Mouse (Mus musculus) limb, embryonic 10.5 days (tissue): ENCODE data around the gene Cenpu. TPM values are rescaled to one million over a fixed set of nuclear protein-coding genes. Genes with fewer than 3 reads are reported as not detected.
"Not testable (repeated sequence)": the region's sequence is repeated elsewhere in the genome, so short reads cannot be mapped to it uniquely, and the experiment has no call there.

ENCODE experiments used
- DNase-seq: peaks from one replicate; pipeline ENCODE4 v3.0.0-alpha.2; 2017; ENCODE audit warnings: low spot score
- H3K27ac ChIP-seq: fragments of 300-500 bp; sonication (generic); 2 replicates; pipeline ENCODE4 v1.5.1; 2016; ENCODE audit warnings: mild to moderate bottlenecking
- H3K27me3 ChIP-seq: fragments of 300-500 bp; sonication (generic); 2 replicates; pipeline ENCODE4 v1.6.1; 2016; ENCODE audit warnings: low read depth, mild to moderate bottlenecking; ENCODE audit not compliant: poor library complexity, severe bottlenecking
- H3K36me3 ChIP-seq: fragments of 300-500 bp; sonication (generic); 2 replicates; pipeline ENCODE4 v1.6.1; 2016; ENCODE audit warnings: mild to moderate bottlenecking, moderate library complexity
- H3K4me1 ChIP-seq: fragments of 300-500 bp; sonication (generic); 2 replicates; pipeline ENCODE4 v1.6.1; 2016
- H3K4me3 ChIP-seq: fragments of 300-500 bp; sonication (generic); 2 replicates; pipeline ENCODE4 v1.5.1; 2016; ENCODE audit warnings: mild to moderate bottlenecking, moderate library complexity
- H3K9me3 ChIP-seq: fragments of 300-500 bp; sonication (generic); replicated peaks from 2 replicates; pipeline ENCODE4 v1.6.1; 2016; ENCODE audit warnings: mild to moderate bottlenecking
- WGBS: fragments of 180-500 bp; shearing (Covaris S2); methylation state at CpG from one replicate; pipeline ENCODE4 v1.1.7; 2016; 5-methylcytosine and 5-hydroxymethylcytosine counted together
- polyA plus RNA-seq: library from polyadenylated mRNA; unstranded; fragments of >200 nt; fragmentation: Nextera tagmentation; extraction: Ambion mirVana; gene quantifications from 2 replicates; pipeline ENCODE4 v1.2.1, GENCODE M21; 2016

Cenpu gene
- polyA plus RNA-seq, 1 experiment from 2014 or later = 26.5 TPM

DNA sequence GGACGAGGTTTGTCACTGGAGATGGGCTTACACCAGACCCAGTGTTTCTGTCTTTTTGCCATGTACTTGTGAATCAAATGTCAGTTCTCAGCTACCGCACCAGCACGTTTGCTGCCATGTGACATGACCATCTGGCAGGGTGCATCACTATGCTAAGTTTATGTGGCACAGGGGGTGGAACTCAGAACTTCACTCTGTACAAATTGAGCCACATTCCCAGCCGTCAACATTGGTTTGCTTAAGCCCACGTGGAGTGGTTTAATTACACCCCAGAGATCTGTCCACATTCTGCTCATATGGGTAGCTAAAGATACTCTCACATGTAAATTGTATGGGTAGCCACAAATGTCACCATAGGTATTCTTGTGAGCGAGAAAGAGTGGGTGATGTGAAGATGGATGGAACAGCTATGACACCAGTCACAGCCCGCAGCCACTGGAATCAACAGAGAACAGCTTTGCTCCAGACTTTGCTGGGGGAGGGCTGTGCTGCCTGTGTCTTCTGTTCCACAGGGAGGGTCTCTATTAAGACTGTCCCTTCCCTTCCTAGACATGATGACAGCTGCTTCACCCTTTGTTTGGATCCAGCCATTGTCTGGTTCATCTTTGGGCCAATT, 15.2 kb downstream of the Cenpu start:
- Histone ChIP-seq H3K36me3 (peaks cover 63% of the 10 kb centered on the region), H3K27ac (no peak overlapping the region), H3K4me1 (no peaks in the 10 kb centered on the region), H3K9me3 (no peaks in the 10 kb centered on the region), H3K4me3 (no peak overlapping the region), H3K27me3 (no peaks in the 10 kb centered on the region)
- DNase-seq = no peak
- WGBS = 89% methylated on average over 7 of the region's 7 CpGs

DNA sequence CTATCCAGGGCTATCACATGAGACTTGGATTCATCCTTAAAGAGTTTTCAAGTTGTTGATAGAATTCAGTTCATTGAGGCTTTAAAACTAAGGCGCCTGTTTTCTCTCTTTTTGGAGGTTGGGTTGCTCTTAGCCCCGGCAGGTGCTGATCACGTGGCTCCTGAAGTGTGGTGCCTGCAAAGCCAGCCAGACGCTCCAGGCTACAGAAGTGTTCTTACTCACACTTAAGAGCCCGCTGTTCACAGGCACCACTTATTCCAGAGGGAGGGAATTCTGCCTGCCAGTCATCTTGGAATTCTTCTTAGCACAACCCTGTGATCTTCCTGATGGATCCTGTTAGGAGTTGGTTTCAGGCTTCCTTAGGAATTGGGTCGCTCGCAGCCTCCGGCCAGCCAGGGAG, 16.1 kb downstream of the Cenpu start:
- no peak overlapping the region for H3K4me3 ChIP-seq
- no peaks in the 10 kb centered on the region for H3K4me1 ChIP-seq
- peaks cover 62% of the 10 kb centered on the region for H3K36me3 ChIP-seq
- no peaks in the 10 kb centered on the region for H3K9me3 ChIP-seq
- WGBS = 88% methylated on average over 8 of the region's 8 CpGs
- DNase-seq = no peak
- H3K27ac ChIP-seq = no peak overlapping the region
- H3K27me3 ChIP-seq = no peaks in the 10 kb centered on the region

DNA sequence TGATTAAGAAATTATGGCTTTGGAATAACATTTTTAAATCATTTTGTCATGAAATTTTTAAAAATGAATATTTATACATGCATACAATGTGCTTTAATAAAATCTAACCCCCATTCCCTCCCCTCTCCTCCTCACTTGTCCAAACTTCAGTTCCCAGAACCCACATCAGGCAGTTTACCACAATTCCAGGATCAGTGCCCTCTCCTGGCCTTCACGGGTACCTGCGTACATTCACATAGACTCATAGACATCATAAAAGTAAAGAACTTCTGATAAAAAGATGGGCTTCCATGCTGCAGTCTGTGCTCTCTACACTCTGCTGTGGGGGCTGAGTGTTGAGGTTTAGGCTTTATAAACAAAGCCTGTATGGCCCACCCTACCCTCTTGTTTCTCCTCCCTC, 17.1 kb downstream of the Cenpu start:
- Histone ChIP-seq H3K4me1 (no peaks in the 10 kb centered on the region), H3K9me3 (no peaks in the 10 kb centered on the region), H3K36me3 (peaks cover 62% of the 10 kb centered on the region), H3K4me3 (no peak overlapping the region), H3K27ac (no peak overlapping the region), H3K27me3 (no peaks in the 10 kb centered on the region)
- 92% methylated on average over 2 of the region's 2 CpGs for WGBS
- no peak for DNase-seq

DNA sequence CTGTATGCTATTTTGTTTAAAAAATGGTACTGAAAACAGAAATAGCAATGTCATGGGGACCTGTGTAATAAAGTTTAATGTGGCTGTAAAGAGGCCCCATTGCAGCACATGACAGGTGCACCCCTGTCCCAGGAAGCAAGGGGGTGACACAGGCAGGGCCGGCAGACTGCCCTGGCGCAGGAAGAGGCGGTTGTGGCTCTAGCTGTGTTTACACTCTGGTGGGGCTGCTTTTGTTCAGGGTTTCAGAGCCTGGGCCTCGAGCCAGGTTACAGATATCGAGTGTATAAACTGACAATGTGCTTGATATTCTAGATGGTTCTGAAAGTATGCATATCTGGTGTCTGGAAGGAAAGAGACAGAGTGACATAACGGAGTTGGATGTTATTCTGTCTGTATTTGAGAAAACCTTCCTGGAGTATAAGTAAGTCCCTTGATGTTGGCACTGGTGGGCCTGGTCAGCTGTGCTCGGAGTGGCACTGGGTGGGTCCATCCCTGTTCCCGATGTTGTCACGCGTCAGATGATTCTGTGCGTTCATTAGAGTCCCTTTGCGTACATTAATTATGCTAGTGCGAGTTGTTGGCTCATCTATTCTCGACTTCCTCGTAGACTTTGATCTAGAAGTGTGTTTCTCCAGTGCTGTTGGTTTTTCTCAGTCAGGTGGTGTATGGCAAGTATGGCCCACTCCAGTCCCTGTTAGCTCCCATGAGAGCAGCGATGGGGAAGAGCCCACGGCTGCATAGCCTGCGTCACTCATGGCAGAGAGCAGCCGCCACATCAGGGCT, 18.0 kb downstream of the Cenpu start:
- no peak overlapping the region for H3K4me3 ChIP-seq
- no peaks in the 10 kb centered on the region for H3K27me3 ChIP-seq
- no peak for DNase-seq
- peaks cover 67% of the 10 kb centered on the region for H3K36me3 ChIP-seq
- no peak overlapping the region for H3K27ac ChIP-seq
- 93% methylated on average over 19 of the region's 19 CpGs for WGBS
- no peaks in the 10 kb centered on the region for H3K9me3 ChIP-seq
- no peaks in the 10 kb centered on the region for H3K4me1 ChIP-seq

DNA sequence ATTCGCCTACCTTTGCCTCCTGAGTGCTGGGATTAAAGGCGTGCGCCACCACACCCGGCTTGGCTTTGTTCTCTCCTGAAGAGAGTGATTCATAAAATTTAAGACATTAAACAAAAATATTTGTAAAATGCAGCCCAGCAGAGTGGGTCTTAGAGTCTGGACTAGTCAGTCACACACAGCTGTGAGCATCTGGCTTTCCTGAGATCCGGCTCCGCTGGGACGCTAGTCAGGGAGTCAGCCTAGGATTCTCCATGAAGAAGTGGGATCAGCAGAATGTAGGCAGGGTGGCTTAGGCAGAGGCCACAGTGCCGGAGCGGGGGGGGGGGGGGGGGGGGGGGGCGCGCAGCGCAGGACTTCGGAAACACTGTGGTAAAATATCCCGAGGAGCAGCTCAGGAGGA, 18.8 kb downstream of the Cenpu start:
- Histone ChIP-seq H3K36me3 (peaks cover 67% of the 10 kb centered on the region), H3K27me3 (no peaks in the 10 kb centered on the region), H3K27ac (no peak overlapping the region), H3K9me3 (no peaks in the 10 kb centered on the region), H3K4me3 (no peak overlapping the region), H3K4me1 (no peaks in the 10 kb centered on the region)
- no peak for DNase-seq
- WGBS = 97% methylated on average over 9 of the region's 14 CpGs

DNA sequence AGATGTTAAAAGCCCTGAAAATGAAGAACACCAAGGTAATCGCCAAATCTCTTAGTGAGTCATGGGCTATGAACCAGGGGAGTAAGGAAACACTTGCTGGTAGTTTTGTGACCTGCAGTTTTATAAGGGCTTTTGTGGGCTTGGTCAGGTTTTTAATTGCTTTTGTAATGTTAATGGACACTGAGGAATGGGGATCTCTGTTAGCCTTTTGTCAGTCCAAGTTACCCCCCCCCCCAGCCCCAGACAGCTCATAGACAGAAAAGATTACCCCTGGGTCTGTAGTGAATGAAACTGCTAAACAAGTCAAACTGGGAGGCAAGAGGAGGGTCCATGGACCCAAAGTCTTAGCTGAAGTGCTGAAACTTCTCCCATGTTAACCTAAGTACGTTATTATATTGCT, 21.6 kb downstream of the Cenpu start:
- Histone ChIP-seq H3K9me3 (no peaks in the 10 kb centered on the region), H3K4me3 (no peak overlapping the region), H3K36me3 (peaks cover 81% of the 10 kb centered on the region), H3K4me1 (no peaks in the 10 kb centered on the region), H3K27me3 (no peaks in the 10 kb centered on the region), H3K27ac (no peak overlapping the region)
- DNase-seq = no peak
- WGBS = 92% methylated on average over 2 of the region's 2 CpGs

DNA sequence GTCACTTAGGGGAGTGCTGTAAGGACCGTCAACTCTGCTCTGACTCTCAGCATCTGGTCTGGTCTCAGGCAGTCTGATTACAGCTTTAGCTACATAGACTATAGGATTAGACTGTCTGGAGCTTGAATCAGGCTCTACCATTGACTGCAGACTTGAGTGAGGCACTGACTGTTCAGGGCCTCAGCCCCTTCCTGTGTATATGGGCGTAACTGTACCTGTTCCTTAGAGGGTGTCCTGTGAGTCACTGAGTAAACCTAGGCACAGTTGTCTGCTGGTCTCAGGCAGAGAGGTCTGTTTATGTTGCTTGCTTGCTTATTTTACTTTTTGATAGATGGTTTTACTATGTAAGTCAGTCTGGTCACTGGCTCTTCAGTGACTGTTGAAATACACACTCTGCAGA, 22.1 kb downstream of the Cenpu start:
- H3K4me3 ChIP-seq = no peak overlapping the region
- H3K27ac ChIP-seq = no peak overlapping the region
- H3K27me3 ChIP-seq = no peaks in the 10 kb centered on the region
- no peaks in the 10 kb centered on the region for H3K4me1 ChIP-seq
- no peaks in the 10 kb centered on the region for H3K9me3 ChIP-seq
- WGBS = 91% methylated on average over 2 of the region's 2 CpGs
- DNase-seq = no peak
- H3K36me3 ChIP-seq = peaks cover 86% of the 10 kb centered on the region

DNA sequence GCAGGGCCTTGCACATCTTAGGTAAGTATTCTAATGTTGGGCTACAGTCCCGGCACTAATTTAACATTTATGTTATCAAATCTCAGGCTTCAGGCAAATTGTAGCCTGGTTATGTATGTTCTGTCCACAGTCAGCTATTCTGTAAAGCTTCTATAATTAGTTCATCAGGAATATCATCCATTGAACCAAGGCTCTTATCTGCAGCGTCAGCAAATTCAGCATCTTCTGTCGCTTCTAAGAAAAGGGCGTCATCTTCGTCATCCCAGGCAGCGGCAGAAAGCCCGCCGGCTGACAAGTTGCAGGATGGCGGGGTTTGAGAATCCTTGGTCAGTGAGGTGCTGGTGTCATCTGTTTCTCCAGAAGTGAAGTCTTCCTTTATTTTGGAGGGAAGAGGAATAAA, 27.0 kb downstream of the Cenpu start:
- 95% methylated on average over 9 of the region's 9 CpGs for WGBS
- Histone ChIP-seq H3K4me3 (no peak overlapping the region), H3K9me3 (no peaks in the 10 kb centered on the region), H3K4me1 (no peaks in the 10 kb centered on the region), H3K27ac (no peak overlapping the region), H3K36me3 (peaks cover 82% of the 10 kb centered on the region), H3K27me3 (no peaks in the 10 kb centered on the region)
- DNase-seq = no peak

DNA sequence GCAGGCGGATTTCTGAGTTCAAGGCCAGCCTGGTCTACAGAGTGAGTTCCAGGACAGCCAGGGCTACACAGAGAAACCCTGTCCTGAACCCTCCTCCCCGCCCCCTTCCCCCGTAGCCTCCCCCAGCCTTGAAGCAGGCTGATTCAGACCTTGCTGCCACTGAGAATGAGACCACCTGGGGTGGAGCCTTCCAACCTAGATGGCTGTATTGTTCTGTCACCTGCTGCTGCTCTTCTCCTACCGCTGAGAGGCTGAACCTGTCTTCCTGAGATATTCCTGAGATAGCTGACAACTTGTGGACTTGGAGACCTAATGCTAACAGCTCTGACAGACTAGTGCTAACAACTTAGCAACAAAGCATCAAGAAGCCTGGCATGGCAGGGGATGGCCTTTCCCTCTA, 32.5 kb downstream of the Cenpu start:
- not testable (repeated sequence) for H3K4me1 ChIP-seq, H3K9me3 ChIP-seq, H3K4me3 ChIP-seq, H3K27me3 ChIP-seq, DNase-seq, H3K27ac ChIP-seq
- 38% methylated on average over 4 of the region's 4 CpGs for WGBS
- H3K36me3 ChIP-seq = peaks cover 33% of the 10 kb centered on the region

DNA sequence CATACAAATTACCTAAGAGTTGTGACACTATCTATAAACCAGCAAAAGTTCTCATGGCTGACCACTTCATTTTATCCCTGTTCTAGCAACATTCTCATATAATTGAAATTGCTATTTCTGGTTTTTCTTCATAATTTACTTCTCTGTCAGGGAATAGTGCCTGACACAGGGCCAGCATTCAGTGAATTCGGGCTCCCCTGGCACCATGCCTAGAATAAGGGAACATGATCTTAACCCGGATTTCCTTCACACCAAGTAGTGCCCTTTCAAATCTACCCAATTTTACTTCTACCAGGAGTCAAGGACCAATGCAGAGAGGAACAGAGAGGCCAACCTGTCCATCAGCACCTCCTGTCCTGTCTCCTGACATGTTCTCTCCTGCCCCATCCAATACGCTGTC, 33.7 kb downstream of the Cenpu start:
- Histone ChIP-seq H3K36me3 (peaks cover 23% of the 10 kb centered on the region), H3K4me3 (no peak overlapping the region), H3K9me3 (no peaks in the 10 kb centered on the region), H3K4me1 (no peaks in the 10 kb centered on the region), H3K27ac (no peak overlapping the region), H3K27me3 (no peaks in the 10 kb centered on the region)
- DNase-seq = no peak
- WGBS = 94% methylated on average over 3 of the region's 3 CpGs

DNA sequence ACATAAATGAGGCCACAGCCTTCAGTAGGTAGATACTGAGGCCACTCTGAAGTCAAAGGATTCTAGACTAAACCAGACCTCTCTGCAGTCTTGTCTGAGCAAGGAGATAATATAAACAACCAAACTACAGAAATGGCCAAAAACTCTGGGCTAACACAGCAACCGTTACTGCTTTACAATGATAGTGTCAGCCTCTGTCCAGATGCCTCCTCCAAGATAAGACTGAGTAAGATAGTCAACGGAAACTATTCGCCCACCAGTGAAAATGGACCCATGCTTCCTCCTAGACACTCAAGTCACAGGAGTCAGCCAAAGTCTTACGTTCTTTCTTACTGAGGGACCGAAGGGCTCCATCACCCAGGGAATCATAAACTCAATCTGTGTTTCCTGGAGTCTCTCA, 36.1 kb downstream of the Cenpu start:
- H3K4me1 ChIP-seq = no peaks in the 10 kb centered on the region
- no peak for DNase-seq
- peaks cover 5% of the 10 kb centered on the region; the same call in 1 of the 2 replicates for H3K36me3 ChIP-seq
- H3K27ac ChIP-seq = no peak overlapping the region
- WGBS = 90% methylated on average over 5 of the region's 5 CpGs
- H3K4me3 ChIP-seq = no peak overlapping the region
- H3K27me3 ChIP-seq = no peaks in the 10 kb centered on the region
- no peaks in the 10 kb centered on the region for H3K9me3 ChIP-seq

DNA sequence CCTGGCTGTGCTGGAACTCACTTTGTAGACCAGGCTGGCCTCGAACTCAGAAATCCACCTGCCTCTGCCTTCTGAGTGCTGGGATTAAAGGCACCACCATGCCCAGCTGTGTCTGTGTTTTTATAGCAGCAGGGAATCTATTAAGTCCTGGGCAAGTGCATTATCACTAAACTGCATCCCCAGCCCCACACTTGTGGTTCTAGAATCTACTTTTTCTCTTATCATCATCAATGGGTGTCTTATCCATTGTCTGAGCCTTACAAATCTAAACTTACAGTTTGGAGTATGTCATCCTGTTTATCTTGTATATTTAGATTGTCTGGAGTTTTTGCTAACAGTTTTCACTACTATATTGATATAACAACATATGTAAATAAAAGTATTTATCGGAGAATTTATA, 36.8 kb downstream of the Cenpu start:
- Histone ChIP-seq H3K9me3 (no peaks in the 10 kb centered on the region), H3K27me3 (no peaks in the 10 kb centered on the region), H3K4me3 (no peak overlapping the region), H3K27ac (no peak overlapping the region), H3K4me1 (no peaks in the 10 kb centered on the region), H3K36me3 (peaks cover 5% of the 10 kb centered on the region; the same call in 1 of the 2 replicates)
- WGBS = 97% methylated on average over 2 of the region's 2 CpGs
- DNase-seq = no peak

DNA sequence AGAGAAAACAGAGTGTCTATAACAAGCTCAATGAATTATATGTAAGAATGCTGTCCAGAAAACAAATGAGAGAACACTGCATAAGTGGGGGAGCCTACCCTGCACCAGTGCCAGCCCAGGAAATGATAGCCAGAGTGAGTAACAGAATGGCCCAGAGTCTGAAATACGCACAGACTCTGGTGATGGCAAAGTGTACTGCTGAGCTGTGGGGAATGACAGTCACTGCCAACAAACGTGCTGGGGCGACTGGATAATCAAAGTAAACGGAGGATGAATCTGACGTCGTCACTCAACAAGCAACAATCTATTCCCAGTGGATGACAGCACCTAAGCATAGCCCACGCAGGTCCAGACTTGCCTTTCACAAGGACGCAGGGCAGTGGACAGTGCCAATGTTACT, 41.2 kb downstream of the Cenpu start:
- H3K36me3 ChIP-seq = peaks cover 10% of the 10 kb centered on the region; the same call in 1 of the 2 replicates
- H3K4me1 ChIP-seq = no peaks in the 10 kb centered on the region
- no peak overlapping the region for H3K4me3 ChIP-seq
- no peak overlapping the region for H3K27ac ChIP-seq
- H3K27me3 ChIP-seq = no peaks in the 10 kb centered on the region
- H3K9me3 ChIP-seq = no peaks in the 10 kb centered on the region
- DNase-seq = no peak
- WGBS = 87% methylated on average over 8 of the region's 8 CpGs
